Mouse (Mus musculus): Measurements from ENCODE around the gene Nudt8. TPM values are rescaled to one million over a fixed set of nuclear protein-coding genes. Genes with fewer than 3 reads are reported as not detected.
"Not testable (repeated sequence)": the region's sequence is repeated elsewhere in the genome, so short reads cannot be mapped to it uniquely, and the experiment has no call there.

The Nudt8 gene
- polyA plus RNA-seq (2012; ENCODE audit: insufficient read depth, insufficient read length, missing spikeins) = 24.5 and 49.5 TPM in 2 replicates

DNA sequence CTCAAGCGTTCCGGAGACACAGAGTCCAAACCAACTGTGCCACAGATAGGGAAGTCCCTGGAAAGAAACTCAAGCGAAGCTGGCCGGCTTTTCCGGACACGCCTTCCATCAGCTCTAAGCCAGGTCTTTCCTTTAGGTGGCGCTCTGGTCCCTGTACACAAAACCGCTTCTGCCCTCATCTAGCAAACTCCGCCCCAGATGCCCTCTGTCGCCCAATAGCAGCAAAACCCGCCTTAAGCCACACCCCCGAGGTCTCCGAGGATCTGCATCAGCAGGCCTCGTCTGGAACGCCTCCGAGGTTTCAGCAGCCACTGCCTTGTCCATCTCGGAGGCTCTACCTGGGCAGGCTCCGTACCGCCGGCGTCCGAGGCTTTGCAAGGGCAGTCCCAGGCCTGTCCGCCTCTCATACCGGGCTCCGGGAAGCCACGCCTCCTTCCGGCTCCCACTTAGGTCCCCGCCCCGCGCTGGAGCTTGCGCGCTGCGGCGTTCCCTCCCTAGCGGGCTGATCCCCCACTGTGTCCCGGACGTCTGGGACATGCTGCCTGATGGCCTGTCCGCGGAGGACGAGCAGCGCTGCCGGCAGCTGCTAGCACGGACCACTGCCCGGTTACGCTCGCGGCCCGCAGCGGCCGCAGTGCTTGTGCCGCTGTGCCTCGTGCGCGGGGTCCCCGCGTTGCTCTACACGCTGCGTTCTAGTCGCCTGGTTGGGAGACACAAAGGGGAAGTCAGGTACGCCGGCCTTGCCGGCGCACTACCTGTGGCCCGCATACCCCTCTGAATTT lies at the start of gene Nudt8, which contains the start of gene Gm49405:
Nudt8 (plus strand) TSS at position 462 of the 782 bp plus-strand sequence.
Gm49405 (plus strand) TSS at position 508 of the 782 bp plus-strand sequence.
- Histone ChIP-seq H3K4me1 (ENCODE audit: control insufficient read depth, insufficient read depth, insufficient read length, low read length) (peaks cover 5% of the 10 kb centered on the region), H3K27ac (replicated peaks; ENCODE audit: low read depth, low read length) (peak within 1 kb of the TSS; percentile 89), H3K4me3 (ENCODE audit: insufficient read depth, low read depth, low read length) (peak within 1 kb of the TSS; percentile 74)

DNA sequence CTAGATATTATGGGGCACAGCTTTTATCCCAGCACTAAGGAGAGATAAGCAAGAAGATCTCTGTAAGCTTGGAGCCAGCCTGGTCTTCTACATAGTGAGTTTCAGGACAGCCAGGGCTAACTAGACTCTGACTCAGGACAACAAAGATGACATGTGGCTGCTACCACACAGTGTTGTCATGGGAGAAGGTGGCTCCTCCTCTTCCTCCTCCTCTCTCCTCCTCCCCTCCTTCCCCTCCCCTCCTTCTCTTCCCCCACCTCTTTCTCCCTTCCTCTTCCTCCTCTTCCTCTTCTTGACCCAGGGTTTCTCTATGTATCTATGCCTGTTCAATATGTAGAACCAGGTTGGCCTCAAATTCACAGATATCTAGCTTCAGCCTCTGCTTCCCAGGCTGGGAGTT lies 48.9 kb upstream of the Nudt8 start:
- no peaks in the 10 kb centered on the region for H3K4me1 ChIP-seq (ENCODE audit: control insufficient read depth, insufficient read depth, insufficient read length, low read length)
- H3K27ac ChIP-seq (replicated peaks; ENCODE audit: low read depth, low read length) = no peak overlapping the region
- no peak overlapping the region for H3K4me3 ChIP-seq (ENCODE audit: insufficient read depth, low read depth, low read length)

DNA sequence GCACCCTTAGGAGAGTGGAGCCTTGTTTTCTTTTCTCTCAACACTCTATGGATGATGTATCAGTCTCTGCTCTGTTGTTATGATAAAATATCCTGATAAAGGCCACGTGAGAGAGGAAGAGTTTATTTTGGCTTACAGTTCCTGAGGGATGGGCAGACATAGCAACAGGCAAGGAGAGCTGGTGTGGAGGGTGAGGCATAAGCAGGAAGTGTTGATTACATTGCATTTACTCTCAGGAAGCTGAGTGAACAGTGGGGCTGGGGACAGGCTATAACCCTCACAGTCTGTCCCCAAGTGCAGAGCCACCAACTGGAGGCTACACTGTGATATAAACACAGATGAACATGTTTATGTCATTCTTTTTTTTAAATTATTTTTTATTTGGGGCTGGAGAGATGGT lies 48.3 kb upstream of the Nudt8 start:
- H3K4me3 ChIP-seq (ENCODE audit: insufficient read depth, low read depth, low read length) = no peak overlapping the region
- H3K27ac ChIP-seq (replicated peaks; ENCODE audit: low read depth, low read length) = no peak overlapping the region
- no peaks in the 10 kb centered on the region for H3K4me1 ChIP-seq (ENCODE audit: control insufficient read depth, insufficient read depth, insufficient read length, low read length)

DNA sequence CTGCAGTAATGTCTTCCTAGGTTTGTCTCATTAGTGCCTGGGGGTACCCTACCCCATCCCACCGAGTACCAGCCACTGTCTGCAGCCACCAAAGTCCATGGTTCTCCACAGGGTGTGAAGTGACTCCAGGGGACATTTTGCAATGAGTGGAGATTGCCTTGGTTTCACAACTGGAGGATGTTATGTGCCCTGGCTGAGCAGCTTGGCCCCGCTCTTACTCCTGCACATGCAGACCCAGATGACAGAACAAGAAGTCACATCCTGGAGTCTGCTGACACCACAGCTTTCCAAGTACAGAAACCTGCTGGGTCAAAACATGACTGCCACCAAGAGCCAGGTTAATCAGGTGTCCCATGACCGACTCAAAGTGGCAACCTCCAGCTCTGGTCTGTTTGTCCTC lies 45.3 kb upstream of the Nudt8 start:
- Histone ChIP-seq H3K4me1 (ENCODE audit: control insufficient read depth, insufficient read depth, insufficient read length, low read length) (peaks cover 3% of the 10 kb centered on the region; the same call in 1 of the 2 replicates), H3K27ac (replicated peaks; ENCODE audit: low read depth, low read length) (no peak overlapping the region)

DNA sequence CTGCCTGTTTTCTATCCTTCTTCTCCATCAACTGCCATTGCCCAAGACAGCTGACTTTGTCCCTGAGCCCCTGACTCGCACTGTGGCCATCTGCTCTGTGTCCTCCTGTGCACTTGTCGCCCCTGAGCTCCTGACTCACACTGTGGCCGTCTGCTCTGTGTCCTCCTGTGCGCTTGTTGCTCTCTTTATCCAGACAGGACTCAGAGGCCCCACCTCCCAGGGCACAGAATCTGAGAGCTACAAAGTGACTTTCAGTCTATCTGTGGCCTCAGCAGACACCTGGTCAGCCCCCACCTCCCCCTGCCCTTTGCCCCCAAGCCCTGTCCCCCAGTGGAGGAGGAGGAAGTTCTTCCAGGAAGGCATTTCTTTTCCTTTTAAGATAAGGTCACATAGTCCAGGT lies 44.6 kb upstream of the Nudt8 start:
- Histone ChIP-seq H3K27ac (replicated peaks; ENCODE audit: low read depth, low read length) (no peak overlapping the region), H3K4me3 (ENCODE audit: insufficient read depth, low read depth, low read length) (no peak overlapping the region), H3K4me1 (ENCODE audit: control insufficient read depth, insufficient read depth, insufficient read length, low read length) (peaks cover 3% of the 10 kb centered on the region; the same call in 1 of the 2 replicates)

More for the DNA sequence above, 45.3 kb upstream of the Nudt8 start:
- H3K4me3 ChIP-seq (ENCODE audit: insufficient read depth, low read depth, low read length) = no peak overlapping the region

DNA sequence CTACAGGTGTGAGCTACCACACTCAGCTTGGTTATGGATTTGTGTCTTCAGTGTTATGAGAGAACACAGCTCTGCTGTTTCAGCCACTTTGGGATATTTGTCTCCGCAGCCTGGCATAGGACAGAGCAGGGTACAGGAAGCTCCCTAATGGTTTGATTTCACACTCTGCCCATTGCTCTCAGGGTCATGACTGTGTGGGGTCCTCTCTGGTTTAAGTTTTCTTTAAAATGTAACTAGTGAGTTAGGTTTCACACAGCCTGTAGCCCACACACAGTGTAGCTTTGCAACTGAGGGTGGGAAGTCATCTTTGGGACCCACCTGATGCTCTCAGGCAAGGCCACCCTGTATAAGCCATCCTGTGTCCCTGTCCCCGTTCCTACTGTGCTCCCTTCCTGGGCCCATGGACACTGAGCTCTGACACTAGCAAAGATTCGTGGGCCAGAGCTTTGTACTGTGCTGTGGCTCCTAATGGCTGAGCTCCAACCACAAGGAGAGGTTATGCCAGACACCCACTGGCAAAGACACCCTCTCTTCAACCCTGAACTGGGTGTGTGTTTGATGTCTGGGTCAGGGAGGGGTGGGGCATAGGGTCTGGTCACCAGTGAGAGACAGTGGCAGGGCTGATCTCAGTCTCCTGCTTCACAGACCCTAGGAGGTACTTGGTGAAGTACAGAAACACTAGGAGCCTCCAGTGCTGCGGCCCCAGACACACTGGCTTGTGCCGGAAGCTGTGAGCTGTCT lies 42.9 kb upstream of the Nudt8 start:
- not testable (repeated sequence) for H3K4me3 ChIP-seq (ENCODE audit: insufficient read depth, low read depth, low read length); H3K27ac ChIP-seq (replicated peaks; ENCODE audit: low read depth, low read length)

DNA sequence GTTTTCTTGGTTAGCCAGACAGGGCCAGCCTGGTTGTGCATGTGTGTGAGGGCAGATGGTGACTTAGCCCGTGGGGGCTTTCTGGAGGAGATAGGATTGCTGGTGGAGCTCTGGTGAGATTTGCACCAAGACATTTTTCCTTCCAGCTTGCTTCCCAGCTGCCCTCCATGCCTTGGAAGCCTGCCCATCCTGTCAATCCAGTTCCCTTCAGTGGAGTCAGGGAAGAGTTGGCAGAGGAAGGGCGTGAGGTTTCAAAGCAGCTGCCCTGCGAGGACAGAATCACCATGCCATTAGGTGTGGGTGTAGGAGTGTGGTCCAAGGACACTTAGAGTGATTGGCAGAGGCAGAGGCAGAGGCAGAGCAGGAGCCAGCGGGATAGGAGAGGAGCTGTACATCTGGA lies 41.9 kb upstream of the Nudt8 start, which contains the start of gene Aldh3b3:
Aldh3b3 (plus strand) TSS at position 176 of the 400 bp plus-strand sequence.
- Histone ChIP-seq H3K27ac (replicated peaks; ENCODE audit: low read depth, low read length) (no peak within 1 kb of the TSS), H3K4me3 (ENCODE audit: insufficient read depth, low read depth, low read length) (no peak within 1 kb of the TSS), H3K4me1 (ENCODE audit: control insufficient read depth, insufficient read depth, insufficient read length, low read length) (peaks cover 3% of the 10 kb centered on the region; the same call in 1 of the 2 replicates)

More for the DNA sequence above, 42.9 kb upstream of the Nudt8 start:
- H3K4me1 ChIP-seq (ENCODE audit: control insufficient read depth, insufficient read depth, insufficient read length, low read length) = not testable (repeated sequence)

DNA sequence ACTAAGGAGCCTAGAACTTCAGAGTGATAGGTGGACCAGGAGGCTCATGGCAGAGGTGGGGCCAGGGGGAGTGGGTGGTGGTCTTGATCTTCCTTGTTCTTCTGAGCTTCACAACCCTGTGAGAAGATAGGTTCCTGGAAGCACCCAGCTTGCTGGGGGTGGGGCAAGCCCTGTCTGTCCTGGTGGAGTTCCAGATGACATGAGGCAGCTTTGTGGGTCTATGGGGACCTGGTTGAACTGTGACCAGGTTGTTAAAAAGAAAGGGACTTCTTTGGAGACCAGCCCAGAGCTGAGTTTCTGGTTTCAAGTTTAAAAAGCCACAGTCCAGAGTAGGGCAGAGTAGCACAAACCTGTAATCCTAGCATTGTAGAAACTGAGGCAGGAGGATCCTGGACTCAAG lies 41.4 kb upstream of the Nudt8 start:
- Histone ChIP-seq H3K27ac (replicated peaks; ENCODE audit: low read depth, low read length) (no peak overlapping the region), H3K4me3 (ENCODE audit: insufficient read depth, low read depth, low read length) (no peak overlapping the region), H3K4me1 (ENCODE audit: control insufficient read depth, insufficient read depth, insufficient read length, low read length) (peaks cover 3% of the 10 kb centered on the region; the same call in 1 of the 2 replicates)

DNA sequence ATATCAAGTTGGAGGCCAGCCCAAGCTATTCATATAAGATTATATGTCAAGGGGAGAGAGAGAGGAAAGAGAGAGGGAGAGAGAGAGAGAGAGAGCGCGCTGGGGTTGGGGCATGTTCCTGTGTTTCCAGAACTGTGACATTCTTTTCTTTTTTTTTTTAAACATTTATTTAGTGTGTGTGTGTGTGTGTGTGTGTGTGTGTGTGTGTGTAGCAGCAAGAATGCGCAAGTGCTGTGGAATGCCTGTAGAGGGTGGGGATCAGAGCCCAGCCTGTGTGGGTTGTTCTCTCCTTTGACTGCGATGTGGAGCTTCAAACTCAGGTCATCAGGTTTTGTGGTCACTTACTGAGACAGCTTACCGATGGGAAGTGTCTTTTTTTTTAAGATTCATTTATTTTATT lies 40.2 kb upstream of the Nudt8 start:
- Histone ChIP-seq H3K4me3 (ENCODE audit: insufficient read depth, low read depth, low read length) (no peak overlapping the region), H3K27ac (replicated peaks; ENCODE audit: low read depth, low read length) (no peak overlapping the region), H3K4me1 (ENCODE audit: control insufficient read depth, insufficient read depth, insufficient read length, low read length) (peaks cover 3% of the 10 kb centered on the region; the same call in 1 of the 2 replicates)

DNA sequence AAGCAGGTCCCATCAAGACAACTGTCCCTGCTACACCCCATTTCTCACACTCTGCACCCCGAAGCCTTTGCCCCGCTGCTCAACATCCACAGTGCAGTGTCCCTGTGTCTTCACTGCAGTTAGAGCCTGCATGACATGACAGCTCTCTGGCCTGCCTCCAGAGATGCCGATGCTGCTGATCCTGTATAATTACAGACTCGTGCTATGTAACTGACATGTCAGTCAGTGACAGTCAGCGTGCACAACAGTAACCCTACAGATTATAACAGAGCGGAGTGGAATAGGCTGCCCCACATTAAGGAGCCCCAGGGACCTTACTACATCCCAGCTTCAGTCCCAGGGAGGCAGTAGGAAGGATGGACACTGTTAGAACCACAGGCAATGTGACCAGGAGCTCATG lies 38.6 kb upstream of the Nudt8 start:
- not testable (repeated sequence) for H3K4me3 ChIP-seq (ENCODE audit: insufficient read depth, low read depth, low read length)

DNA sequence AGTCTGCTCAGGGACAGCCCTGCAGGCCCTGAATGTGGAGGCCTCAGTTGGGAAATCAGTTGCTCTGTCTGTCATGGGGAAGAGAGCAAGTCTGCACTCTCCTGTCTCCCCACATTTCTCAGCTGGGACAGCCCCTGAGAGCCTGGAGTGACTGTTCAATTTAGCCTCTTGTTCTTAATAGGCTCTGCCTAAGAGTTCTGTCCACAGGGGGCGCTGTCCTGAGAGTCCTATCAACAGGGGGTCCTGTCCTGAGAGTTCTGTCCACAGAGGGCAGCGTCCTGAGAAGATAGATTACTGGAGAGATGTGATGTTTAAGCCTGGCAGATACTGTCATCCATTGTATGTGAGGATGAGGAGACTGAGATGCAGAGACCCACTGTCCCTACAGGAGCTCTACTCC lies 37.9 kb upstream of the Nudt8 start:
- Histone ChIP-seq H3K27ac (replicated peaks; ENCODE audit: low read depth, low read length) (no peak overlapping the region), H3K4me1 (ENCODE audit: control insufficient read depth, insufficient read depth, insufficient read length, low read length) (peaks cover 3% of the 10 kb centered on the region; the same call in 1 of the 2 replicates), H3K4me3 (ENCODE audit: insufficient read depth, low read depth, low read length) (no peak overlapping the region)

More for the DNA sequence above, 38.6 kb upstream of the Nudt8 start:
- H3K27ac ChIP-seq (replicated peaks; ENCODE audit: low read depth, low read length); H3K4me1 ChIP-seq (ENCODE audit: control insufficient read depth, insufficient read depth, insufficient read length, low read length): not testable (repeated sequence)

DNA sequence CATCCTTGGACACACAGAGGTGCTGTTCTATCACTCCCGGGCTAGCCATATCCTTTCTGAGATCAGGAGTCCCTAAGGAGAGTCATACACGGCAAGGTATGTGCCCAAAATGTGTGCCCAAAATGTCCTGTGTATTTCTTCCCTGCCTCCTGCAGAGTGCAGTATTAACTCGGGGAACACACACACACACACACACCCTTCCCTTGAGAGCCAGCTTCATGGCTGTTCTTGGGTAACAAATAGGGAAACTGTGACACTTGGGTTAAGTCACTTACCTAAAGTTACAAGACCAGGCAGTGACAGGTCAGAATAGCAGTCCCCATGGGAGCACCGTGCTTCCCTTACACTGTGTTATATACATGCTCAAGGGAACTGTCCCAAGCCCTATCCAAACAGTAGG lies 36.4 kb upstream of the Nudt8 start:
- H3K4me1 ChIP-seq (ENCODE audit: control insufficient read depth, insufficient read depth, insufficient read length, low read length) = no peaks in the 10 kb centered on the region
- H3K27ac ChIP-seq (replicated peaks; ENCODE audit: low read depth, low read length) = no peak overlapping the region
- no peak overlapping the region for H3K4me3 ChIP-seq (ENCODE audit: insufficient read depth, low read depth, low read length)

DNA sequence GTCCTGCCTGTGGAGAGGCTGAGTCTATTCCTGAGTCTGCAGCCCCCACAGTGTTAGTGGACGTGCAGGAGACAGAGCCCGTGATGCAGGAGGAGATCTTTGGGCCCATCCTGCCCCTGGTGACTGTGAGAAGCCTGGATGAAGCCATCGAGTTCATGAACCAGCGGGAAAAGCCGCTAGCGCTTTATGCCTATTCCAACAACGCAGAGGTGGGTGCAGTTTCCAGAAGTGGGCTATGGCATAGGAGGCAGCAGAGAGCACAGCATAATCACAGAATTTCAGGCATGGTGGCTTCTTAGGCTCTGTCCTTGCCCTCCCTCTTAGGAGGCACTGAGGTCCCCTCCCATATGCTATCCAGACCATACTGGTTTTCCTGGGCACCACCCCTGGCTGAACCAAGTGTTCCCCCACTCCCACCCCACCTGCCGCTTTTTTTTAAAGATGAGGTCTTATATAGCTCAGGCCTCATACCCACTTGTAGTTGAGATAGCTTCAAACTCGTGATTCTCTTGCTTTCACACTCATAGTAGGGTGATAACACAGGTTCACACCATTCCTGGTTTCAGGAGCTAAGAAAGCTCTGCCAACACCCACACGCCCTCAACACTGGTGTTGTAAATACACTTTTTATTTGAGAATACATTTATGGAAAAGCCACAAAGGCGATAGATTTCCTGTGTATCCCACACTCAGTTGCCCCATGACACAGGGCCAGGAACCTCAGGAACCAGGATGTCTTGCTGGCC lies 33.9 kb upstream of the Nudt8 start:
- Histone ChIP-seq H3K27ac (replicated peaks; ENCODE audit: low read depth, low read length) (no peak overlapping the region), H3K4me3 (ENCODE audit: insufficient read depth, low read depth, low read length) (no peak overlapping the region), H3K4me1 (ENCODE audit: control insufficient read depth, insufficient read depth, insufficient read length, low read length) (no peaks in the 10 kb centered on the region)

DNA sequence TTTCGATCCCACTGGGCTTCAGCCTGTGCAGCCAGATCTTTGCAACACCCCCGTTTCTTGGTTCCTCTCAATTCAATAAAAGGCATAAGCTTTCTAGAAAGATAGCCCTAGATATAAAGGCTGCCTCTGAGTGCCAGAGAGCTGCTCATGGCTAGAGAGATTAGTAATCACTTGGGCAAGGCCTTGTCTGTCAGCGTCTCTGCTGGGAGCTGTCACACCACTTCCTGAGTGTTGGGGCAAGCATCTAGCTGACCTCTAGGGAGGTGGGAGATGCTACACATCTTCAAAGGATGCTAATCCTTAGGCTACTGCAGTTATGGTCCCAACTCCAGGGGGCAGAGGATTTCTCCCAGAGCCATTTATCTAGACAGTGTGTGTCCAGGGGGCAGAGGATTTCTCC lies 33.1 kb upstream of the Nudt8 start:
- Histone ChIP-seq H3K4me1 (ENCODE audit: control insufficient read depth, insufficient read depth, insufficient read length, low read length) (0 out of 2 replicates have a peak, but pooled peaks cover 2% of the 10 kb centered on the region), H3K27ac (replicated peaks; ENCODE audit: low read depth, low read length) (no peak overlapping the region), H3K4me3 (ENCODE audit: insufficient read depth, low read depth, low read length) (no peak overlapping the region)

DNA sequence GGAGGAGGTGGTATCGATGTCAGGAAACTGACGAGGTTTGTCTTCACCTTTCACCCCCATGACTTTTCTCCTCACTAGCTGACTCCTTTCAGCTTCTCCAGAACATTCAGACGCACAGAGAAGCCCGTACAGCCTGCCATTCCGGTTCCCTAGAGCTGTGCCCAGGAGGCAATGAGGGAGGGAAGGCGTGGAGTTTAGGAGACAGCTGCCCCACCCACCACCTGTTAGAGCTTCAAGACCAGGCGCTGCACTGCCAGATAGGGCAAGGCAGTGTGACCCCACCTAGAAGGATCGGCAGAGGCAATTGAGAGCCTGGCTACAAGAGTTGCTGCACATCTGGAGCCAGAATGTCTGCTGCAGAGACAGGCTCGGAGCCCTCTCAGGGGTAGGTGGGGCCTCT lies 28.2 kb upstream of the Nudt8 start, which contains the start of gene Aldh3b2:
Aldh3b2 (plus strand) TSS at position 100 of the 400 bp plus-strand sequence.
- no peak within 1 kb of the TSS for H3K4me3 ChIP-seq (ENCODE audit: insufficient read depth, low read depth, low read length)
- H3K27ac ChIP-seq (replicated peaks; ENCODE audit: low read depth, low read length) = 0 out of 2 replicates have a peak within 1 kb of the TSS, but pooled peaks have one; percentile 11
- 0 out of 2 replicates have a peak, but pooled peaks cover 2% of the 10 kb centered on the region for H3K4me1 ChIP-seq (ENCODE audit: control insufficient read depth, insufficient read depth, insufficient read length, low read length)

Measured in brown adipose tissue, adult 24 weeks (tissue).